Mouse (Mus musculus): ENCODE measurements around the gene Adamts3.
A peak's percentile ranks its signal among the peaks of the same experiment; 100 is the strongest.

The Adamts3 gene

DNA sequence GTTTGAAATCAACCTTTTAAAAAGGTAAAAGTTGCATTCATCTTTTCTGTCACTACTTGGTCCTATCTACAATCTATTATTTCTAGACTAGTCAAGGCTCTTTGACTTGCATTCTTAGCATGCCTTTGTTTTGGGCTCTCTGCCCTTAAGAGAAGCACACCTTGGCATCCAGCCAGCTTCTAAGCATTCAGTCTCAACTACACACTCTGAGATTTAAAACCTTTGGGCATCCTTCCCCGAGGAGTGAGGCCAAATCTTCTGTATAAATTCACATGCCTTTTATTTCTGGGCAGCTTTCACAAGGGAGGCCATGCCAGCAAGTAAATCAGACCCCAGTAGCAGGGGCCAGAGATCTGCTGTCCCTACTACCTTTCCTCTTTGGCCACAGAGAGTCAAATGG, 178.9 kb downstream of the Adamts3 start:
- DNase-seq: peak; percentile 46 to 60

DNA sequence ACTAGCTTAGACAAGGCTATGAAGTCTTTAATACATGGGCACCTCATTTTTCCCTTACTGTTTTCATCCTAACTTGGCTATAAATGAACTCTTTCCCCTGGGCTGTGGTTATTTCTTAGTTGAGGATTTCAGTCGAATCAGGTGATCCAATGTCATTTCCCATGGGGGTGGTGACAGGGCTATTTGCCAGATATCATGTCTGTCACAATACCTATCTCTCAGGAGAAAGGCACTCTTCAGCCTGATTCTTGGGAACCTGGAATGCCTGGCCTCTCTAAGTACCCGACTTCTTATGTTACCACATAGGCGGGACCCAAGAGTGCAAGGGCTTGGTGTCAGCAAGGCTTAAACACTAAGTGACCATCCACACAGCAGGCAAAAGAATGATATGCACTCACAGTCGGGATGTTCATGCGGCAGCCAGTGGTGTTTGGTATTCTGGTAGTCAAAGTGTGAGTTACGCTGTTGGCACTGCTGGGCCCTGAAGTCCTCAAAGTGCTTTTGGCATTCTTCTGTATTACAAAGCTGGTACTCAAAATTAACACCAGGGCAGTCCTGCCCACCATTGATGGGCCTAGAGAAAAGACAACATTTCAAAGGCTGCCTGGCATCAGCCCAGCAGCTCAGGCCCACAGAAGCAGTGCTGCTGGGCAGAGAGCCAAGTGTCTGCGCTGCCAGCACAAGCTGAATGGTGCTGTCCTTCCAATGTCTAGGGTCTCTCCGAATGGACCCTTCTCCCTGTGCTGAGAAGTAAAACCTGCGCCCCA, 181.7 kb downstream of the Adamts3 start:
- peak; percentile 22 to 38 for DNase-seq

DNA sequence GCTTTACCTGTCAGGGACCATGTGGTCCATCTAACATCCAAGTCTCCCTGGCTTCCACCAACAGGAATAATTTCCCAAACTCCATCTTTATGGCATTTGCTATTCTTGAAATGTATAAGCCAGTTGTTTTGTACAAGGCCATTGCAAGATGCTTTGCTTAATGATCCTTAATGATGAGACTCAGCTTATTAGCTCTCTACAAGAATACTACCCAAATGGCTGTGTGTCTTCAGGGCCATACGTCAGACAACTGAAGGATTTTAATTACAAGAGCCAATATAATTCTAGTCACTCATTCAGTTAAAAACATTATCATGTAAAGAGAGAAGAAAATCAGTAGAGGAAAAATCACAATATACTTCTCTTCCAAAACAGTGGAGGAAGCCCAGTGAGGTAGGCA, 195.3 kb downstream of the Adamts3 start:
- DNase-seq: no peak

DNA sequence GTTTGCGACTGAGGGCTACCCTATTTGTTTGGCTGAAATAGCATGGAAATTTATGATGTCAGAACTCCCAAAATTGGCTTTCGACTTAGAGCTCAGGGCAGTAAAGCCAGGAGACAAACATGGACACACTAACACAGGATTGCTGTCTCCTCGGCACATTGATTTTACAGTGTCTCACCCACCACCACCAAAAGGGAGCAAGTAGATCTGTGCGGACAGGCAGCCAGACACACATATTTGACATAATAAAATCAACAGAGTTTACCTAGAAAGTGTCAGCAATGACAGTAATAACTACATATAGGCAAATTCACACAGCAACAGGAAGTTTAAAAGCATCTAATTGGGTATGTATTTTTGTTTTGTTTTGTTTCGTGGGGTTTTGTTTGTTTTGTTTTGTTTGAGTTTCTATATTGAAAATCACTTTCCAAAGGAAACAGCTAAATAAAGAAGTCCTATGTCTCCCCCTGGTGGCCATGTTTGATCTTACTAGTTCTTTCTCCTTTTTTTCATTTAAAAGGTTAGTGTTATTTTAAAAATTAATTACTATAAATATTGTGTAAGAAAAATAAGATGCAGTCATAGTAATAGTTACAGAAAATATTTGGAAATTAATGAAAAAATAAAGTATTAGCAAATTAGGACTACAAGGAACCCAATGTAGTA, 203.1 kb downstream of the Adamts3 start:
- DNase-seq: peak; percentile 61 to 63

DNA sequence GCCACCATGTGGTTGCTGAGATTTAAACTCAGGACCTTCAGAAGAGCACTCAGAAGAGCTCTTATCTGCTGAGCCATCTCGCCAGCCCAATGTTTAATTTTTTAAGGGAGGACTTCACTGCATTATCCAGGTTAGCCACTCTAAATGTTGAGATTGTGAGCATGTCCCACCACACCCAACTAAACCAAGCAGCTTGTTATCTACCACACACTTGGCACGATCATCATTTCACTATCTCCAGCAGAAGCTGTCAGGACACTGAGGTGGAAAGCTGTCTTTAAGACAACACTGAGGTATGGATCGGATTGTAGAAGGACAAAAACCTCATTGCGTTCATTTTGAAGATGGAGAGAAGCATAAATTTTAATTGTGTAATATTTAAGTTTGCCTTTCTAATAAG, 205.0 kb downstream of the Adamts3 start:
- DNase-seq: no peak

DNA sequence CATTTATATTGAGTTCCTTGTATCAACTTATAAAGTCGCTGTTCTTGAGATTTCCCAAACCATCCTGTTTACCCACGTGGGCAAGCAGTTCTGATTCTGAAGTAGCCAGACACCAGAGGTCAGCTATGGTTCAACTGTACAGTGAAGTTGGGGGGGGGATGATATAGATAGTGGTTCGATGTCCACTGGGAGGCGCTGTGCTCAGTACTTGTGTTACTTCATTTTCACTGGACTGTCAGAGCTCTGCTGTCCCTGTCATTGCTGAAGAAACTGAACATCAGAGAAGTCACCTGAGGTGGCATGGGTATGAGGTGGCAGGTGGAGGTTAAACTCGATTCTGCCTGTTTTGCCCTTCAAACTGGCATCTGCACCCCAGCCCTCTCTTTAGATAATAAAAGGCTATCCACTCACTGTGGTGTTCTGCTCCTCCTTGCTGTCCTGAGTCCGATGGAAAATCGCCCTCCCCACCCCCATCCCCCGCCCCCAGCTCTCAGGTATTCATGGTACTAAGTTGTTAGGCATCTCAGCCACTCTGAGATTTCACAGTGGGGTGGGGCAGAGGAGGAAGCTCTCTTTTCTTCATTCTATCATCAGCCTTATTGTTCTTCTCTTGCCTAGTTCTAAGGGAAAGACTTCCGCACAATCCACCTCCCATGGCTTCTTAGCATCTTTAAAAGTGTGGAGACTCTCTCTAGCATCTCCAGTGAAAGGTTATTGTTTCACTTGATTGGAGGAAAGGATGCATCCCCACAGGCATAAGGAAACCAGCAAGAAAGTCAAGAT, 208.9 kb downstream of the Adamts3 start:
- DNase-seq: peak in 1 of 2 experiments; percentile 6

DNA sequence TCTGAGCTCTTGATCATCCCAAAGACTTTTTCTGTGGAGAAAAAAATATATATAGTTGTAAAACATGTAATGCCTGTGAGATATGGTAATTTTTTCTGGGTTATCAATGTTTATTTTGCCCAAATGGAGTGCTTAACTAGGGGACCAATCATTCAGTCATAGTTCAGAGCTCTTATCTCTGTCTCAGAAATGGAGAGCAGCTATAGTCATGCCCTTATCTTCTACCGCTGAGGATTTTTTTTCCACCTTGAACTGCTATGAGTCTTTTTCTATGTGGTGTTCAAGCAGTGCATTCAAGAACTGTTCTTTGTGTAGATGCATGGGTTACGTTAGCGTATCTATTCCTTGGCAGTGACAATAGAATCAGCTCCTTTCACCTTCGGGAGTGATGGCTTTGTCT, 210.2 kb downstream of the Adamts3 start:
- no peak for DNase-seq

DNA sequence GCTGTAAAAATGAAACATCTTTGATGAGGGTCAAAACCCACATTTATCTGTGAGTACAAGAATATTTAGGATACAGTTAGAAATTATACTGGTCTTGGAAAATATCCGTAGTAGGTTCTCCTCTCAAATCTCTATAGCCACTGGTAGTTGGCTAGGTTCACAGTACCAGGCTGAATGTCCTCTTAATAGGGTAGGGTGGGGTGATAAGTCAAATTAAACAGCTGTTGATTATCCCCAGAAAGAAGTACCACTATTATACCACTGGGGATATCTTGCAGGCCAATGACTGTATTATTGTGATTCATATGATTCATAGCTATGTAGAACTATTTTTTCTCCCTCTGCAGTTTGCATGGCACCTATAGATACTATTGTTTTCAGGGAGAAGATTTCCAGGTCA, 228.8 kb downstream of the Adamts3 start:
- no peak for DNase-seq

DNA sequence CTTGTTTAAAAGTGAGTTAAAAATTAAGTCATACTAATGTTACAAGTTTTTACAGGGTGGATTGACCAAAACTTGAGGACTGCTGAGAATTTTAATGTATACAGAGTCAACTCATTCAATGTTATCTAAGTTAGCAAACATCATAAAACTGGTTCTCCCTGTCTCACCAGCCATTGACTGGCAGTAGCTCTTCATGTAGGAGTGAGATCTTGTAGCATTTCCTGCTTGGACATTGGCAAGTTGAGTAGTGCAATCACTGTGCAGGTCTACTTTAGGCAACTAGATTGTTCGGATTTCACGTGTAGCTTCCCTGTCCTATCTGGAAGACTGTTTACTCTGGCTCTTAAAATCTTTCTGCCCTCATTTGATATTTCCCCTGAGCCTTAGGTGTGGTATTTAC, 229.3 kb downstream of the Adamts3 start:
- no peak for DNase-seq

DNA sequence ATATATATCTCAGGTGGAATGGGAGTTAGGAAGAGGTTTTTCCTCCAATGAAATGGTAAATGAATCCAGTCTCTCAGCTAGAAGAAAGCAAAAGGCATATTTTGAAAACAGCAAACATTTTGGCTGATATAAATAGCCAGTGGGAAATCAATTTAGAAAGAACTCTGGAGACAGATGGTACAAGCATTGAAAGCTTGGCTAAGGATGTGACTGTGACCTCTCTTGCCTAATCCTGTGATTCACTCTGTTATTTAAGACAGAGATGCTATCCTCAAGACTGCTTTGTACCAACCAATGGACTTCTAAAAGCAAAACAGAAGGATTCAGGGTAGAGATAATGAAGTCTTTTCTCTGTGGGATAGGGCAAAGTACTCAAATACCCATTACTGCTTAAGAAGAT, 236.2 kb downstream of the Adamts3 start:
- no peak for DNase-seq

DNA sequence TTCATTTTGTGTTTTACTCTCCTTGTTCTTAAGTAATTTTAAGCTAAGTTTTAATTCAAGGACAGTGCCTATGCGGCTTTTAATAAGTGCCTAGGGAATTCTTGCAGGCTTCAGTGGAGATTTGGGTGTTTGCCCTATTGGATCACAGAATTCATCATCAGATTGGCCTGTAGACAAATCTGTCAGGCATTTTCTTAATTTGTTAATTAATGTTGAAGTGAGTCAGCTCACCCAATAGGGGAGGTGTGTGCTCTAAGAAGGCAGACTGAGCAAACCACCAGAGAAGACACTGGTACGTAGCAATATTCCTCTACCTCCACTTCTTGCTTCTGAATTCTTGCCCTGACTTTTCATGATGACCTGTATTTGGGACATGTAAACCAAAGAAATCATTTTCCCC, 247.7 kb downstream of the Adamts3 start:
- no peak for DNase-seq

DNA sequence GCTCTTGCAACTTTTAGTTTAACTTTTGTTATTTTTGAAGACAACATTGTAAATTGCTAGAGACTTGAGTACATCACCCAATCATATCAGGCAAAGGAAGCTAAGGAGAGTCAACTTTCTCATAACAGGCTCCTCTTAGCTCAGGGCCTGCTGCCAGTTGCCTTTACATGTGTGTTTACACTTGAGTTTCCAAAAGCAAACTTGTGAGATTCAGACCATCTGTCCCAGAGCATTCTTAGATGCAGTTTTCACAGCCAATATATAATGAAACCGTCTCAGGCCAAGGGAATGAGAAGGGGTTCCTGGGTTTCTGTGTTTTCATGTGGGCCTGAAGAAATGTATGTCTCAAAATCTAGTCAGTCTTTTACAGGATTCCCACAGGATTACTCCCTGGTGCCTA, 251.5 kb downstream of the Adamts3 start:
- peak in 1 of 2 experiments; percentile 1 for DNase-seq

Data from kidney, postnatal 4 days (tissue).